Mouse (Mus musculus): ENCODE measurements at regions not wholly inside any gene's neighbourhood (a gene's known extent, or its start where the extent isn't known, plus 50 kb on each side); places are given as distances from the start of the nearest gene placed in this dataset.
A peak's percentile ranks its signal among the peaks of the same experiment; 100 is the strongest.

DNA sequence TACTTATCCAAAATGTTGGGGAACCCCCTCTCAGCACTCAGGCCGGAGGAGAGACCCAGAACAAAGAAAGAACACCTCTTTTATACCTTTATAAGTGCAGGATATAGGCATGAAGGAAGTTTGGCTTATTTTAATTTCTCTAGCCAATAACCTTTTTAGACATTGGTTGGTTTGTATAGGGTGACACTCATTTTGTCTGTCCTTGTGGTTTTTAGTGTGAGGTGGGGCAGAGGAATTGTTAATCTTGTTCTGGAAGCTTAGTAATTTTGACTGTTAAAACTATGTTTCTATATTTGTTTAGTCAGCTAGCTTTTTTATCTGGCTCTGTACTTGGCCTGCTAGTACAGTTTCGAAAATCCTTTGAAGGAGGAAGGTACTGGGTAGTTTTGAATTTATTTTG lies 276.4 kb upstream of the 3830403N18Rik start:
- peak; percentile 13 for DNase-seq (ENCODE audit: low read depth)

All from 416B (cell line).